ENCODE assay signal across 9 mouse cellular contexts in the genomic region with DNA sequence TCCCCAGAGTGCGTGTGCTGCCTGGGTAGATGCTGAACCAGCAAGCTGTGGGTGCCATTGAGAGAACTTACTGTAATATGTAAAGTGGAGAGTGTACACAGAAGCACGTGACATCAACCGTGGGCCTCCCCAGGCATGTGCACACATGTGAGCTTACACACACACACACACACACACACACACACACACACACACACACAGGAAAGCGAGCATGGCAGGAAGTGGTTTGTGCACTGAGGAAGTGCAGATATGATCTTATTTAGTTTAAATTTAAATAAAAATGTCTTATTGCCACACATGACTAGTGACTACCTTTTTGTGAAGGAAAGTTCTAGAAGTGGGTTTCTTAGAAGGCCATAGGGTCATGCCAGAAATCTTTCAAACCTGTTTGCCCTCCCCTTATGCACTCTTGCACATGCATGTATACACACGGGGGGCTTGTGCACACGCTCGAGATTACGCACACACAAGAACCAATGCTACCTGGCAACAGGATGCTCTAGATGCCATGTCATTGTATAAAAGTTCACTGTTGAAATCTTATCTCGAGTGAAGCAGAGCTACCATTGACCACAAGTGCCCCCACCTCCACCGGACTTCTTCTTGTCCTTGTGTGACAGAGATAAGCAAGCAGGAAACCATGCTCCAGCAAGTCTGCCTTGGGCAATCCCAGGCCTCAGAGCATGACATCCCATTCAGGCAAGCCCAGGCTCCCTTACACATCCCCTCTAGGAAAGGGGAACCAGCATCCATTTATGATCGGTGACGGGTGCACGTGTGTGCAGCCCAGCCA. TPM values are rescaled to one million over a fixed set of nuclear protein-coding genes. Genes with fewer than 3 reads are reported as not detected.
DNase-seq lines count a peak whose midpoint lies in the region; ATAC-seq and TF ChIP-seq lines count a peak whose summit lies in the region.
"Had no signal": no experiment of that assay in that cellular context is flagged by ENCODE, and none has a peak within 500 bp of the region (broad histone marks: within the 10 kb centered on the region; RNA-seq: fewer than 3 reads in every experiment).

No protein-coding gene starts in this region.

- H3K27me3 ChIP-seq in hindbrain, embryonic 10.5 days (ENCODE audit: insufficient read depth, poor library complexity, severe bottlenecking) = no peaks in the 10 kb centered on the region
- no peaks in the 10 kb centered on the region for H3K27me3 ChIP-seq in hindbrain, embryonic 11.5 days (ENCODE audit: control insufficient read depth, insufficient read depth, low read length)
- no peaks in the 10 kb centered on the region for H3K27me3 ChIP-seq in liver, adult 2 months (ENCODE audit: control insufficient read depth, insufficient read depth, low read length)

- ATAC-seq in hindbrain, embryonic 11.5 days (ENCODE audit: low FRiP score) = no peak

- H3K4me3 ChIP-seq in hindbrain, embryonic 10.5 days = no peak overlapping the region
- no peak overlapping the region for H3K4me3 ChIP-seq in hindbrain, embryonic 11.5 days (ENCODE audit: low read depth, low read length)
- no peak overlapping the region for H3K4me3 ChIP-seq in liver, adult 2 months (ENCODE audit: insufficient read depth, low read depth, low read length)

- WGBS in hindbrain, embryonic 10.5 days = 88% methylated on average over 13 of the region's 13 CpGs
- 88% methylated on average over 13 of the region's 13 CpGs for WGBS in hindbrain, embryonic 11.5 days
- WGBS in liver, adult 2 months = 66% methylated on average over 13 of the region's 13 CpGs

- H3K4me2 ChIP-seq in hindbrain, embryonic 11.5 days (replicated peaks; ENCODE audit: low read depth, low read length) = no peak overlapping the region

- DNase-seq in hindbrain, embryonic 10.5 days (ENCODE audit: low spot score) = no peak
- no peak for DNase-seq in hindbrain, embryonic 11.5 days (ENCODE audit: low spot score)
- DNase-seq in MEL-GATA-1-ER (ENCODE audit: extremely low read depth, low read depth) = peak; percentile 97
- DNase-seq in liver, adult 2 months (ENCODE audit: extremely low read depth, low read depth, low spot score) = no peak
- peak; percentile 57 to 61 for DNase-seq in spleen, adult 18-20 months
- DNase-seq in right cerebral cortex, adult 2 months (ENCODE audit: low spot score in 2 of 2) = no peak
- DNase-seq in cerebellum, adult 8-10 months = no peak
- no peak for DNase-seq in urinary bladder, postnatal 10 days (ENCODE audit: low spot score)
- DNase-seq: layer of hippocampus, adult 9-11 months had no signal

- H3K9me3 ChIP-seq in hindbrain, embryonic 10.5 days = no peaks in the 10 kb centered on the region
- H3K9me3 ChIP-seq in hindbrain, embryonic 11.5 days (ENCODE audit: control insufficient read depth, low read length) = no peaks in the 10 kb centered on the region

- H3K4me1 ChIP-seq in hindbrain, embryonic 10.5 days (replicated peaks) = peaks cover 90% of the 10 kb centered on the region
- peaks cover 24% of the 10 kb centered on the region for H3K4me1 ChIP-seq in hindbrain, embryonic 11.5 days (replicated peaks; ENCODE audit: control insufficient read depth, insufficient read depth, low read length)
- H3K4me1 ChIP-seq in liver, adult 2 months (ENCODE audit: control insufficient read depth, insufficient read depth, low read length) = 0 out of 2 replicates have a peak, but pooled peaks cover 6% of the 10 kb centered on the region

- H3K9ac ChIP-seq in hindbrain, embryonic 11.5 days (ENCODE audit: low read depth, low read length) = no peak overlapping the region
- no peak overlapping the region for H3K9ac ChIP-seq in liver, adult 2 months (ENCODE audit: low read depth, low read length)

- H3K36me3 ChIP-seq in hindbrain, embryonic 10.5 days = peaks cover 6% of the 10 kb centered on the region
- H3K36me3 ChIP-seq in hindbrain, embryonic 11.5 days (ENCODE audit: control insufficient read depth, insufficient read depth, low read length) = no peaks in the 10 kb centered on the region
- H3K36me3 ChIP-seq in liver, adult 2 months (ENCODE audit: control insufficient read depth, insufficient read depth, low read length) = no peaks in the 10 kb centered on the region

- peak overlapping the region; percentile 59; the same call in 1 of the 2 replicates for H3K27ac ChIP-seq in hindbrain, embryonic 10.5 days
- no peak overlapping the region for H3K27ac ChIP-seq in hindbrain, embryonic 11.5 days (ENCODE audit: low read depth, low read length)
- 0 out of 2 replicates have a peak overlapping the region, but pooled peaks have one; percentile 13 for H3K27ac ChIP-seq in liver, adult 2 months (replicated peaks; ENCODE audit: insufficient read depth, low read depth, low read length)

- no peak for TF ChIP-seq CTCF in liver, adult 2 months (IDR thresholded peaks at IDR 0.05; ENCODE audit: low read depth, low read length)

- no peaks in the 10 kb centered on the region for H3K79me2 ChIP-seq in liver, adult 2 months (ENCODE audit: control insufficient read depth, insufficient read depth, low read length)

- TF ChIP-seq POLR2A in liver, adult 2 months (IDR thresholded peaks at IDR 0.05; ENCODE audit: extremely low read depth, insufficient read depth, low read length) = no peak

RNA-seq across cellular contexts. Expression of gene Cuedc1, which starts 47.6 kb away (rescaled TPM):
- polyA plus RNA-seq in hindbrain, embryonic 10.5 days (2016; fragmentation: Nextera tagmentation; extraction: Ambion mirVana) = 20.5 and 27.1 TPM in 2 replicates
- 17.6 TPM in 2 replicates for polyA plus RNA-seq in hindbrain, embryonic 11.5 days (2014; fragmentation: Nextera tagmentation; extraction: Ambion mirVana)
- 0.87 and 1.5 TPM in 2 replicates for total RNA-seq in liver, adult 2 months (2014; rRNA removed)
- polyA plus RNA-seq in liver, adult 2 months (2012; rRNA removed) = 1.1 and 1.7 TPM in 2 replicates

RNA-seq across cellular contexts. Expression of gene Mrps23, which starts 58.8 kb away (rescaled TPM):
- 72.2 and 74.1 TPM in 2 replicates for polyA plus RNA-seq in hindbrain, embryonic 10.5 days (2016; fragmentation: Nextera tagmentation; extraction: Ambion mirVana)
- polyA plus RNA-seq in hindbrain, embryonic 11.5 days (2014; fragmentation: Nextera tagmentation; extraction: Ambion mirVana) = 83.2 and 84.5 TPM in 2 replicates
- 21.6 and 24.2 TPM in 2 replicates for total RNA-seq in liver, adult 2 months (2014; rRNA removed)
- polyA plus RNA-seq in liver, adult 2 months (2012; rRNA removed) = 28.8 and 37.8 TPM in 2 replicates

Comparison
In these comparisons a context has a peak if more than half of its experiments do, and no peak if none do; other contexts are left out.
1. DNase-seq: peak in MEL-GATA-1-ER (single experiment) and spleen, adult 18-20 months (2 of 2); none in hindbrain, embryonic 10.5 days (single experiment), hindbrain, embryonic 11.5 days (single experiment), liver, adult 2 months (single experiment), right cerebral cortex, adult 2 months (0 of 2), cerebellum, adult 8-10 months (single experiment) and urinary bladder, postnatal 10 days (single experiment).